Mouse (Mus musculus) CD4-positive, CD25-positive, alpha-beta regulatory T cell, adult 4 months (primary cell): Measurements from ENCODE around the gene Nt5e. TPM values are rescaled to one million over a fixed set of nuclear protein-coding genes. Genes with fewer than 3 reads are reported as not detected.

Source experiments
- ATAC-seq: one replicate; pipeline ENCODE4 v1.8.0; 2017
- polyA plus RNA-seq, 2 experiments: library from polyadenylated mRNA; unstranded; fragments of 100-300 nt; shearing (Covaris generic); gene quantifications; one replicate each; pipeline ENCODE4 v1.2.1; 2017

The Nt5e gene
- polyA plus RNA-seq, 2 experiments from 2014 or later: 231 to 300 TPM

GRCm38 (mm10) chr9:88346857-88347256 lies 19.9 kb downstream of the Nt5e start:
- peak; percentile 60 for ATAC-seq

GRCm38 (mm10) chr9:88348623-88349022 lies 21.6 kb downstream of the Nt5e start:
- no peak for ATAC-seq

- no peak for ATAC-seq
These were observed 23.3 kb downstream of the Nt5e start for GRCm38 (mm10) chr9:88350317-88350716.

GRCm38 (mm10) chr9:88351163-88351562 lies 24.2 kb downstream of the Nt5e start:
- ATAC-seq: no peak

- no peak for ATAC-seq
These were observed 25.7 kb downstream of the Nt5e start for GRCm38 (mm10) chr9:88352741-88353140.

GRCm38 (mm10) chr9:88353459-88353858 lies 26.5 kb downstream of the Nt5e start:
- ATAC-seq: no peak

GRCm38 (mm10) chr9:88357173-88357572 lies 30.2 kb downstream of the Nt5e start:
- ATAC-seq: peak; percentile 75

- ATAC-seq: no peak
These were observed 32.1 kb downstream of the Nt5e start for GRCm38 (mm10) chr9:88359140-88359539.

GRCm38 (mm10) chr9:88361211-88361909 lies 34.4 kb downstream of the Nt5e start:
- ATAC-seq: no peak

- ATAC-seq: peak; percentile 33
These were observed 35.3 kb downstream of the Nt5e start for GRCm38 (mm10) chr9:88362055-88362850.

GRCm38 (mm10) chr9:88363102-88363501 lies 36.1 kb downstream of the Nt5e start:
- no peak for ATAC-seq

- ATAC-seq: peak; percentile 69
These were observed 39.3 kb downstream of the Nt5e start for GRCm38 (mm10) chr9:88366308-88366707.

GRCm38 (mm10) chr9:88366819-88367218 lies 39.8 kb downstream of the Nt5e start:
- ATAC-seq: no peak

GRCm38 (mm10) chr9:88367322-88367721 lies 40.3 kb downstream of the Nt5e start:
- ATAC-seq: no peak

GRCm38 (mm10) chr9:88367751-88368150 lies 40.8 kb downstream of the Nt5e start:
- no peak for ATAC-seq

- no peak for ATAC-seq
These were observed 41.5 kb downstream of the Nt5e start for GRCm38 (mm10) chr9:88368476-88368875.

GRCm38 (mm10) chr9:88369666-88370065 lies 42.7 kb downstream of the Nt5e start:
- no peak for ATAC-seq

- no peak for ATAC-seq
These were observed 44.2 kb downstream of the Nt5e start for GRCm38 (mm10) chr9:88371201-88371600.

- no peak for ATAC-seq
These were observed 46.0 kb downstream of the Nt5e start for GRCm38 (mm10) chr9:88373001-88373400.

GRCm38 (mm10) chr9:88377483-88377882 lies 50.5 kb downstream of the Nt5e start:
- no peak for ATAC-seq

- no peak for ATAC-seq
These were observed 52.1 kb downstream of the Nt5e start for GRCm38 (mm10) chr9:88379057-88379456.

- ATAC-seq: peak; percentile 94
These were observed 53.1 kb downstream of the Nt5e start for GRCm38 (mm10) chr9:88380076-88380475.

- peak; percentile 4 for ATAC-seq
These were observed 53.5 kb downstream of the Nt5e start for GRCm38 (mm10) chr9:88380542-88380941.

GRCm38 (mm10) chr9:88388826-88389225 lies 61.8 kb downstream of the Nt5e start:
- ATAC-seq: no peak
